Mouse (Mus musculus): ENCODE measurements around the gene Prl7b1.

DNA sequence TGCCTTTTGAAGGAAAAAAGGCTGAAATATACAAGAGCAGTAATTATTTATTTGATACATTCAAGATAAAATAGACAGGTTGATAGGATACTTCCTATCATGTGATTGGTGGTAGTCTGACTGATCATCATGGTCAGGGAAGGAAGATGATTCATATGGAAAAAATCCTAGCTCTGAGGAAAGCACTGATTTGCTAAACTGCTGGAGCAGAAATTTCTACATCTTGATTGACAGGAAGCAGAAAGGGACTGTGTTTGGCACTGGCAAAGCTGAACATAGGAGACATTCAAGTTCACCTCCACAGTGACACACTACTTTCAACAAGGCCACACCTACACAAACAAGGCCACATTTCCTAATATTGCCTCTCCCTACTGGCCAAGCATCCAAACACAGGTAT lies 57.0 kb downstream of the Prl7b1 start:
- no peak for TF ChIP-seq CTCF (IDR thresholded peaks at IDR 0.05)
- no peak for TF ChIP-seq EP300 (IDR thresholded peaks at IDR 0.05)

All from lung, postnatal 0 days (tissue).